Mouse (Mus musculus) ZHBTc4 (cell line): ENCODE data around the gene Efcc1.

Experiments
- DNase-seq: peaks from one replicate; pipeline ENCODE4 v3.0.0-alpha.2; 2011; ENCODE audit warnings: low read depth, low spot score

Gene Efcc1

GRCm38 (mm10) chr6:87778294-87779173 is 47.9 kb downstream of the Efcc1 start:
- DNase-seq: no peak

- no peak for DNase-seq
Observed at GRCm38 (mm10) chr6:87779174-87780165, 48.8 kb downstream of the Efcc1 start.

- DNase-seq: no peak
Observed at GRCm38 (mm10) chr6:87780546-87781301, 50.1 kb downstream of the Efcc1 start.

GRCm38 (mm10) chr6:87784033-87784432 is 53.4 kb downstream of the Efcc1 start:
- no peak for DNase-seq

- no peak for DNase-seq
Observed at GRCm38 (mm10) chr6:87786621-87787020, 56.0 kb downstream of the Efcc1 start.

- no peak for DNase-seq
Observed at GRCm38 (mm10) chr6:87787108-87787890, 56.6 kb downstream of the Efcc1 start.

GRCm38 (mm10) chr6:87788266-87788895 is 57.7 kb downstream of the Efcc1 start:
- no peak for DNase-seq

GRCm38 (mm10) chr6:87788896-87789587 is 58.4 kb downstream of the Efcc1 start:
- no peak for DNase-seq

GRCm38 (mm10) chr6:87789791-87790190 is 59.1 kb downstream of the Efcc1 start:
- no peak for DNase-seq

- peak; percentile 17 for DNase-seq
Observed at GRCm38 (mm10) chr6:87790779-87791480, 60.3 kb downstream of the Efcc1 start.

GRCm38 (mm10) chr6:87791826-87792225 is 61.2 kb downstream of the Efcc1 start:
- no peak for DNase-seq

- no peak for DNase-seq
Observed at GRCm38 (mm10) chr6:87793821-87794510, 63.3 kb downstream of the Efcc1 start.

- peak; percentile 64 for DNase-seq
Observed at GRCm38 (mm10) chr6:87795385-87796150, 64.9 kb downstream of the Efcc1 start.

GRCm38 (mm10) chr6:87796251-87796880 is 65.7 kb downstream of the Efcc1 start:
- DNase-seq: no peak

GRCm38 (mm10) chr6:87797321-87797720 is 66.7 kb downstream of the Efcc1 start:
- DNase-seq: no peak

- no peak for DNase-seq
Observed at GRCm38 (mm10) chr6:87799576-87799975, 68.9 kb downstream of the Efcc1 start.

- DNase-seq: no peak
Observed at GRCm38 (mm10) chr6:87802462-87802861, 71.8 kb downstream of the Efcc1 start.
